Mouse (Mus musculus) forebrain, embryonic 16.5 days (tissue): ENCODE data around the gene Crhbp. TPM values are rescaled to one million over a fixed set of nuclear protein-coding genes. Genes with fewer than 3 reads are reported as not detected.

Experiments
- ATAC-seq: fragments of 200-750 bp; cut with Nextera tagmentation; 2 replicates; pipeline ENCODE4 v1.8.0; 2017; ENCODE audit warnings: mild to moderate bottlenecking, moderate library complexity
- H3K27ac ChIP-seq: fragments of 300-500 bp; sonication (generic); 2 replicates; pipeline ENCODE4 v1.5.1; 2014; ENCODE audit warnings: low read length, control low read depth
- H3K27me3 ChIP-seq: fragments of 300-500 bp; sonication (generic); replicated peaks from 2 replicates; pipeline ENCODE4 v1.6.1; 2014; ENCODE audit warnings: low read length; ENCODE audit not compliant: control insufficient read depth, insufficient read depth
- H3K36me3 ChIP-seq: fragments of 300-500 bp; sonication (generic); 2 replicates; pipeline ENCODE4 v1.6.1; 2014; ENCODE audit not compliant: control insufficient read depth, insufficient read depth
- H3K4me1 ChIP-seq: fragments of 300-500 bp; sonication (generic); replicated peaks from 2 replicates; pipeline ENCODE4 v1.6.1; 2014; ENCODE audit warnings: low read length; ENCODE audit not compliant: control insufficient read depth, insufficient read depth
- H3K4me2 ChIP-seq: fragments of 300-500 bp; sonication (generic); 2 replicates; pipeline ENCODE4 v1.6.1; 2014; ENCODE audit warnings: mild to moderate bottlenecking, low read length, control low read depth
- H3K4me3 ChIP-seq: fragments of 300-500 bp; sonication (generic); replicated peaks from 2 replicates; pipeline ENCODE4 v1.5.1; 2014; ENCODE audit warnings: mild to moderate bottlenecking, low read length, control low read depth
- H3K9ac ChIP-seq: fragments of 300-500 bp; sonication (generic); replicated peaks from 2 replicates; pipeline ENCODE4 v1.6.1; 2014; ENCODE audit warnings: low read depth, low read length, control low read depth
- H3K9me3 ChIP-seq: fragments of 300-500 bp; sonication (generic); 2 replicates; pipeline ENCODE4 v1.6.1; 2016; ENCODE audit warnings: low read length; ENCODE audit not compliant: control insufficient read depth
- whole genome bisulfite sequencing: fragments of 180-500 bp; shearing (Covaris S2); extraction: QIAGEN DNeasy Blood & Tissue Kit; methylation state at CpG from one replicate; pipeline ENCODE4 v1.1.7; 2014; 5-methylcytosine and 5-hydroxymethylcytosine counted together
- polyA plus RNA-seq: library from polyadenylated mRNA; unstranded; fragments of >200 nt; fragmentation: Nextera tagmentation; extraction: Ambion mirVana; gene quantifications from 2 replicates; pipeline ENCODE4 v1.2.1, GENCODE M21; 2015

The Crhbp gene
- polyA plus RNA-seq, 1 experiment from 2014 or later = 1.2 TPM

- no peak overlapping the region for H3K9ac ChIP-seq
- no peak overlapping the region for H3K4me2 ChIP-seq
- whole genome bisulfite sequencing = 73% methylated on average over 2 of the region's 2 CpGs
- H3K27me3 ChIP-seq = no peaks in the 10 kb centered on the region
- no peak for ATAC-seq
- H3K36me3 ChIP-seq = no peaks in the 10 kb centered on the region
- H3K27ac ChIP-seq = no peak overlapping the region
- H3K9me3 ChIP-seq = no peaks in the 10 kb centered on the region
- no peaks in the 10 kb centered on the region for H3K4me1 ChIP-seq
- no peak overlapping the region for H3K4me3 ChIP-seq
Observed at GRCm38 (mm10) chr13:95470970-95471369, 26.2 kb upstream of the Crhbp start.

DNA sequence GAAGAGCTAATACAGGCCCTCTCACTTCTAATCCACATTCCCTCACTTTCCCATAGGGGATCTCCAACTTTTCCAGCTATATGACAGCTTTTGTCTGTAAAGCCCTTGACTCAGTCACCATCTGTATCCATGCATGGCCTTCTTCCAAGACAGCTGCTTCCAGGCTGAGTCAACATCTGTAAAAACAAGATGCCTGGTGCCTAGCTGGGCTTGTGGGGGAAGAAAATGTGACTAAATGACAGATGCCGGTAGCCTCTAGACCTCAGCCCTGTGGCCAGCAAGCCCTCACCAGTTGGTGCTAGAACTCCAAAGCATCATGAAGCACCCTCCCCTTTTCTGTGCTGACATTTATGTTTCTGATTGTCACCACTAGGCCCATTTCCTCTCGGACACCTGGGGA lies 6.8 kb upstream of the Crhbp start:
- H3K27me3 ChIP-seq = no peaks in the 10 kb centered on the region
- no peak overlapping the region for H3K4me2 ChIP-seq
- no peaks in the 10 kb centered on the region for H3K36me3 ChIP-seq
- no peak overlapping the region for H3K27ac ChIP-seq
- no peaks in the 10 kb centered on the region for H3K9me3 ChIP-seq
- ATAC-seq = no peak
- no peak overlapping the region for H3K9ac ChIP-seq
- H3K4me3 ChIP-seq = no peak overlapping the region
- H3K4me1 ChIP-seq = no peaks in the 10 kb centered on the region
- WGBS = 81% methylated on average over 2 of the region's 2 CpGs

GRCm38 (mm10) chr13:95450636-95451210 lies 6.0 kb upstream of the Crhbp start:
- WGBS = 93% methylated on average over 9 of the region's 9 CpGs
- no peak for ATAC-seq

DNA sequence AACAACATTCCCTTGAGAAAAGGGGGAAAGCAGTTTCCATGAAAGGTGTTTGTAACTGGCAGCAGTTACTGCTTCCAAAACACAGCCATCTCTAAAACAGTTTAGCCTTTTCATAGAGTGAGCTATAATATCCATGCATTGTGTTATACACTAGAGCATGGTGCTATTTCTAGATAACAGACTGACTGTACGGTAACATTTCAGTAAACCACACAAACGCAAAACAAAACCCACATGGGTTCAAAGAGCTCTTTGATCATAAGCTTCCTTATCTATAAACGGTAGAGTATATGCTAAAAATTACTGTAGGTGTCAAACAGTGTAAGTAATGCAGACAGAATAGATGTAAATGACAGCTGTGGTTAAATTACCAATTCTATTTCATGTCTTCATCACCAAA lies 5.0 kb upstream of the Crhbp start:
- 81% methylated on average over 3 of the region's 3 CpGs for WGBS

More at GRCm38 (mm10) chr13:95450636-95451210, 6.0 kb upstream of the Crhbp start:
- Histone ChIP-seq H3K4me2 (no peak overlapping the region), H3K27ac (no peak overlapping the region), H3K27me3 (no peaks in the 10 kb centered on the region), H3K36me3 (no peaks in the 10 kb centered on the region), H3K9me3 (no peaks in the 10 kb centered on the region), H3K9ac (no peak overlapping the region), H3K4me1 (no peaks in the 10 kb centered on the region), H3K4me3 (no peak overlapping the region)

DNA sequence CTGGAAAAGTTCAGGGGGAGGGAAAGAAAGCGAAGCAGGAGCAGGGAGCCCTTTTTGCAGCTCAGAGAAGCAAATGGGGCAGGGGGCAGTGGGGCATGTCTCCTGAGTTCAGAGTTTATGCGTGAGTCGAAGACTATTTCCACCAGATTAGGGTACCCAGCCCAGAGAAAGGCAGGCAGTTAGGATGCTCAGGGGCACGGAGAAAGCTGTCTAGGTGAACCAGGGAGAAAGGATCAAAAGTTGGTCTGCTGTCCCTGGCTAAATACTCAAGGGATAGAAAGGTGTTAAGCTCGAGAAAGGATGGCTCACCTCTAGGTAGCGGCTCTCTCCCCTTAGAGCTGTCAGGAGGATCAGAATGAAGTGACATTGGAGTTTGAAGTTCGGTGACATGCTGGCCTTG lies 433 bp downstream of the Crhbp start:
- WGBS = 13% methylated on average over 7 of the region's 7 CpGs
- H3K4me1 ChIP-seq = peaks cover 12% of the 10 kb centered on the region

More for the DNA sequence above, 5.0 kb upstream of the Crhbp start:
- H3K4me3 ChIP-seq = no peak overlapping the region
- no peak overlapping the region for H3K9ac ChIP-seq
- H3K9me3 ChIP-seq = no peaks in the 10 kb centered on the region
- H3K4me1 ChIP-seq = no peaks in the 10 kb centered on the region
- H3K4me2 ChIP-seq = no peak overlapping the region
- no peak for ATAC-seq
- H3K27me3 ChIP-seq = 0 out of 2 replicates have a peak, but pooled peaks cover 3% of the 10 kb centered on the region
- no peaks in the 10 kb centered on the region for H3K36me3 ChIP-seq
- no peak overlapping the region for H3K27ac ChIP-seq

GRCm38 (mm10) chr13:95443376-95444233 lies 1.1 kb downstream of the Crhbp start:
- Histone ChIP-seq H3K4me2 (peak overlapping the region; percentile 95), H3K27me3 (peaks cover 10% of the 10 kb centered on the region; the same call in 1 of the 2 replicates), H3K9me3 (no peaks in the 10 kb centered on the region), H3K4me3 (peak overlapping the region; percentile 48), H3K36me3 (no peaks in the 10 kb centered on the region), H3K9ac (peak overlapping the region; percentile 51), H3K4me1 (peaks cover 12% of the 10 kb centered on the region), H3K27ac (no peak overlapping the region)
- WGBS = 1% methylated on average over 45 of the region's 46 CpGs
- ATAC-seq = peak; percentile 74

More for the DNA sequence above, 433 bp downstream of the Crhbp start:
- peak overlapping the region; percentile 51; the same call in 1 of the 2 replicates for H3K9ac ChIP-seq
- ATAC-seq = no peak
- no peaks in the 10 kb centered on the region for H3K9me3 ChIP-seq
- no peak overlapping the region for H3K27ac ChIP-seq
- no peak overlapping the region; the same call in 1 of the 2 replicates for H3K4me3 ChIP-seq
- H3K4me2 ChIP-seq = peak overlapping the region; percentile 95
- no peaks in the 10 kb centered on the region for H3K36me3 ChIP-seq
- peaks cover 10% of the 10 kb centered on the region; the same call in 1 of the 2 replicates for H3K27me3 ChIP-seq

- H3K4me3 ChIP-seq = no peak overlapping the region
- no peak overlapping the region for H3K9ac ChIP-seq
- H3K36me3 ChIP-seq = no peaks in the 10 kb centered on the region
- H3K27ac ChIP-seq = no peak overlapping the region
- WGBS = 17% methylated on average over 4 of the region's 4 CpGs
- ATAC-seq = no peak
- H3K9me3 ChIP-seq = no peaks in the 10 kb centered on the region
- H3K4me1 ChIP-seq = peaks cover 12% of the 10 kb centered on the region
- H3K4me2 ChIP-seq = peak overlapping the region; percentile 95; the same call in 1 of the 2 replicates
- peaks cover 10% of the 10 kb centered on the region; the same call in 1 of the 2 replicates for H3K27me3 ChIP-seq
Observed at GRCm38 (mm10) chr13:95442901-95443300, 1.8 kb downstream of the Crhbp start.

DNA sequence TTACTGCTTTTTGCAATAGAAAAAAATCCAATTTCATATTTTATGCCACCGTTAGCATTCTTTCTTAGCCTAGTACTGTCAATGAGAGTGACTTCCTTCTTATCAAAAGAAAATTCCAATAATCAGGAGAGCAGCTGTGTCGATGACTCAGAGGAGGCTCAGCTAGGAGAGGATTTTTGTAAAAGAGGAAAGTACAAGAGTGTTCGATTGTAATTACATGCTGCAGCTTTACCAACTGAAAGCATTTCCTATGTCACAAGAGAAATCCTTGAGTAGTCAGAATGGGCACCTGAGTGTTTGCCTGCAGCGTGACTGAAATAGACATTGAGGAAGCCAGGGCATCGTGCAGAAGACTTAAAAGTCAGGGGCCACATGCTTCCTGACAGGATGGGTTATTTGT lies 5.2 kb downstream of the Crhbp start:
- Histone ChIP-seq H3K4me3 (no peak overlapping the region), H3K27me3 (peaks cover 7% of the 10 kb centered on the region; the same call in 1 of the 2 replicates), H3K9me3 (no peaks in the 10 kb centered on the region), H3K27ac (no peak overlapping the region), H3K4me2 (no peak overlapping the region), H3K9ac (no peak overlapping the region), H3K4me1 (peaks cover 12% of the 10 kb centered on the region), H3K36me3 (no peaks in the 10 kb centered on the region)
- ATAC-seq = no peak
- 77% methylated on average over 5 of the region's 5 CpGs for WGBS

GRCm38 (mm10) chr13:95431760-95432159 lies 13.0 kb downstream of the Crhbp start:
- no peaks in the 10 kb centered on the region for H3K4me1 ChIP-seq
- WGBS = 86% methylated on average over 10 of the region's 10 CpGs
- no peak overlapping the region for H3K4me2 ChIP-seq
- H3K9me3 ChIP-seq = no peaks in the 10 kb centered on the region
- no peak overlapping the region for H3K4me3 ChIP-seq
- no peak overlapping the region for H3K9ac ChIP-seq
- H3K36me3 ChIP-seq = no peaks in the 10 kb centered on the region
- H3K27ac ChIP-seq = no peak overlapping the region
- H3K27me3 ChIP-seq = no peaks in the 10 kb centered on the region
- ATAC-seq = no peak
